Mouse (Mus musculus) frontal cortex, adult (tissue): ENCODE measurements around the gene Iqub.
A peak's percentile ranks its signal among the peaks of the same experiment; 100 is the strongest.

Source experiments
- ATAC-seq: cut with Nextera tagmentation; 2 replicates; pipeline ENCODE4 v1.9.2; 2017; ENCODE audit warnings: mild to moderate bottlenecking, moderate library complexity, mixed read lengths; ENCODE audit not compliant: low TSS enrichment

The Iqub gene

DNA sequence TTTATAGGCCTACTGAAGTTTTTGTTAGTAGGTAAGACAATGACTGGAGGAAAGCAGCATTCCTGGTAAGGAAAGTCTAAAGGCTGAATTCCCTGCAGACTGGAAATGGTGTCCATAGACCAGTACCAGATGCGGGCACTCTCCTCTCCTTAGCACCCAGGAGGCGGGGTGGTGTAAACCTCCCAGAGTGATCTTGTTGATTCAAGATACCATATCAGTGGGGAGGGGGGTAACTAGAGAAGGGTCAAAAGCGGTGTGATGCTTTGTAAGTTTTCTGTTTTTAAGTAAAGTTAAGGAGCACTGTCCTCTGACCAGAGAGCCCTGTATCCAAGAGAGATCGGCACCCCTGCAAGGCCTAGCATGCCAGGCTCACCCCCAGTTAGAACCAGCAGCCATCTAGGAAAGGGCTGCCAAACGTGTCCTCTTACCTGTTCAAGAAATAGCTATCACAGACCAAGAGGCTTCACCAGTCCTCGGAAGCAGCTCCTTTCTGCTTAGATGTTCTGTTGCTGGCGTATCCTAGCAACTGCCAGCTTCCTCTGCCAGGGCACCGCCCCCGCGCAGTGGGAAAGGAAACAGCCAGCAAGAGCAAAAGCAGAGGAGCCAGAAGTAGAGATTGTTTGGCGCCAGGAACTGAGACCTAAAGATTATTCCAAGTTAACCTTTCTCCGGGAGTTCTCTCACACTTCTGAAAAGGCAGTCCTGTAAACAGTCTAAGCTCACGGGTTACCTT, at the start of gene Iqub:
TSS of gene Iqub (minus strand) at position 516 of the 733 bp plus-strand sequence.
- peak; percentile 99 for ATAC-seq

DNA sequence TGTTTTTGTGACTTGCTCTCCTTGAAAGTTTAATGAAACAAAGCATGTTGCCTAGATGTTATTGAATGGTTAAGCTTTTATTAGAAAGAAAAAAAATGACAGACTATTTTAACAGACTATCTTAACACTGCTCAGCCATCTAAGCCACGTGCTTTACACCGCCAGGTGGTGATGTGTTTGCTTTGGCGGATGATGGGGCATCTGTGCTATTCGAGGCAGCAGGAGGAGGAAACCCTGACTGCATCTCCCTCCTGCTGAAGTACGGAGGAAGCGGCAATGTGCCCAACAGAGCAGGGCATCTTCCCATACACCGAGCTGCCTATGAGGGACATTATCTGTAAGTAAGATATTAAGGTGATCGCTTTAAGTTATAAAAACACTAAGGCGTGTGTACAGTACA, 49.2 kb upstream of the Iqub start:
- ATAC-seq, result peak; percentile 83

DNA sequence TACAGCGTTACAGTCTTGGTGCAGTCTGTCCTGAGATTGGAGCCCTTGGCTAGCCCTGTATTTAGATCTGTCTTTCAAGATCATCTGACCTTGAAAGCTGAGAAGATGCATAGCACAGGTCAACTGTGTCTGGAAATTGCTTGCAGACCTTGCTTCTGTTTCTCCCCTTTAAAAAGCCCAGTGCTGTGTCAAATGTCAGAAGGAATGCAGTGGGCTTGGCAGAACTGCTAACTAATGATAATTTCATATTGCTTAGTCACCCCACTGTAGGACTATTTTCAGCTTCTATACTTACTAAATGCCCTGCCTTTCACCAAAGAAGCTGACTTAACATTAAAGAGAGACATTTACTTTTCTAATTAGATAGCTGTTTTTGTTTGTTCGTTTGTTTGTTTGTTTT, 40.6 kb upstream of the Iqub start:
- ATAC-seq, result no peak

DNA sequence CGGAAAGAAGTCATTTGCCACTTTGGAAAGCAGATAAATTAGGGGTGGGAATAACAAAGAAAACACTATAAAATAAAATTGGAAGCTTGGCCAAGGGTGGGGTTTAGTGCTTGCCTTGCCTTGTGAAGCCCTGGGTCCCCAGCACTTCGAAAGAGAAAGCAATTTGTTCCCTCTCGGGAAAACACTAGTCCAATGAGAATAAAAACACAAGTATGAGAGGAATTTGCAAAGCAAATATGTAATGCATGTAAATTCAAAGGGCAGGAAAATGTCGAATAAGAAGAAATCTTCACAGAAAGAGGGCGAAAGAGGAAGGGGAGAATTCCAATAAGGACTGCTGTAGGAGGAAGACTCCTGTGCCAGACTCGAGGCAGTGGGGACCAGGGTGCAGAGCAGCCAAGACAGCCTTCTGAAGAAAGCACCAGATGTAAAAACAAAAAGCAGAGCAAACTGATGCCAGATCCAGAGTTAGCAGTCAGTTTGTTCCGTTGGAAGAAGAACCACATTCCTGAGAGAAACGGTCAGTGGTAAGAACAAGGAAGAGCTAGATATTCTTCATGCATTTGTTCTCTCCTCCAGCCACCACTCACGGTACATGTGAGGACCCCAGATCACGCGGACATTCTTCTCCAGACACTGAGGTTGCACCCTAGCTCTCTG, 39.7 kb upstream of the Iqub start:
- ATAC-seq, result peak; percentile 26

DNA sequence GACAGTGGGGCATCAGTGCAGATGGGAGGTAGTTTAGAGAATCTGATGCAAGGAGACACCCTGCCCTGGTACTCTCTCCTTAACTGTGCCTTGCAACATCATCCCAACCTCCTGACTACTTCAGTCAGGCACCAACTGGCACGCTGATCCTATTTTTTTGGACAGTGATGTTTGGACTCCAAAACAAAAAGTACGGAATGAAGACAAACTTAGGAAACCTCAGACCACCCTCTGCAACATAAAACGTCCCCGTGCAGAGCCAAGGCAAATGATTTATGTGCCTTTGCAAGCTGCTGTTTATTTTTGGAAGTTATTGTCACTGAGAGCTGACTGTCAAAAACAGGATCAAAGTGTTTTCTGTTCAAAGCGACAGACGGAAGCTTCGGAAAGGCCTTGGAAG, 37.2 kb upstream of the Iqub start:
- no peak for ATAC-seq

DNA sequence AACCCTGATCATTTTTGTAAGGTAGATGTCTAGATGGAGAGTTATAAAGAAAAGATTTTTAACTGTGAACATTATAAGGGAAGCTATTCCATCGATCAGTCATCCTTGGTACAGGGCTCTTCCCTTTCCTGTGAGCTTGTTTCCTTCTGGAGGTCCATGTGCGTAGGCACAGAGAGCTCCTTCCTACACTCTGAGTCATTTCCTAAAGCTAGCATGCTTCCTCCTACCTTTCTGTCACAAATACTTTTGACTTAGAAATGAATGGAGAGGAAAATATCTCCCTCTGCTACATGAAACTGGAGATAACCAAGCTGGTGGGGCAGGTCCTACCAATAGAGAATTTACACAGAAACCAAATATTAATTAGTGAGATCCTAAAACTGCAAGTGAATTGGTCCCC, 34.9 kb upstream of the Iqub start:
- peak; percentile 95 for ATAC-seq

GRCm38 (mm10) chr6:24546716-24547420, 32.0 kb upstream of the Iqub start:
- ATAC-seq, result no peak

GRCm38 (mm10) chr6:24543119-24543591, 28.3 kb upstream of the Iqub start:
- no peak for ATAC-seq

DNA sequence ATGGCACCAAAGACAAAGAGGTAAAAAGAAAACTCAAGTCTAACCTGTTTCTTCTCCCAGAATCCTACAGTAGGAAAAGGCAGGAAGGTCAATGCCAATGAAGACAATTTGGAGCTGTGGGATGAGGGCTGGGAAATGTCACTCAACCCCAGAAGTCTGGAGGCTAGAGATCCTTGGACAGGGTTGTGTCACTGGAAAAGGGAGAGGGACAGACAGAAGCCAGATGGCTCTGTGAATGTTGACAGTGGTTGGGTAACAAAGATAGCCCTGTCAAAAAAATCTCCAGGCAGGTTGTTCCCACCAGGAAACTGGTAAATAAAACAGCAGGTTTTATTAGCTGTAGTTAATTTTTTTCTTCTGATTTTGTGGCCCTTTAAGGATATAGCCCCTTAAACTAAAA, 27.5 kb upstream of the Iqub start:
- ATAC-seq, result no peak

DNA sequence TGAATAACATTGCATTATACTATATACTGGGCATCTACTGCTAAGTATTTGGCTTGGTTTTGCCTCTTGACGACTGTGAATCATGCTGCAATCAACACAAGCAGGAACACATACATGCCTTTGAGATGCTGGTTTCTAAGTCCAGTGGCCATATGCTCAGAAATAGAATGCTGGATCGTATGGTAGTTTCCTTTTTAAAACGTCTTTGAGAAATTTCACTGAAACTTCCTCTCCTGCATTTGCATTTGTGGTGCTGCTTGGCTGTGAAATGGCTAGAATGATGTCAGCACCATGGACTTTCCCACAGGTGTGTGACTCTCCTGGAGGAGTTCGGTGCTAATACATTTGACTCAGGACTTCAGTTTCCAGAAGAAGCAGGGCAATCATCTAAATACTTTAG, 25.2 kb upstream of the Iqub start:
- peak; percentile 89 for ATAC-seq

DNA sequence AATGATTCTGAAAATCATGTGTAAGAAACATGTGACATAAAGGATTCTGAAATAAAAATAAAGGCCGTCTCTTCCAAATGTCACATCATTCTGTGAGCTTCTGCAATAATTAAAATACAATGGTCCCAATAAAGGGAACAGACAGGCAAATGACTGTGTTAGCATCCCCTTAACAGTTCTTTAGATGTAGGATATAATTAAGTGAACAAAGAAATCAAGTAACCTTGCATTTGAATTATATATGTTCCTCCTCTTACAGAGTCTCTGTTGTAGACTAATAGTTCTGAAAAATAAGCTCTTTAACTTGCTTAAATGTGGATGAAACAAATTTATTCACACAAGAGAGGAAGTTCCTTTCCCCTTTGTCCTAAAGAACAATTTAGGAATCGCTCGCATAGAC, 23.6 kb upstream of the Iqub start:
- ATAC-seq, result no peak

- no peak for ATAC-seq
Measured at GRCm38 (mm10) chr6:24532804-24533203, 17.9 kb upstream of the Iqub start.

- ATAC-seq, result no peak
Measured at GRCm38 (mm10) chr6:24530711-24531420, 16.0 kb upstream of the Iqub start.

DNA sequence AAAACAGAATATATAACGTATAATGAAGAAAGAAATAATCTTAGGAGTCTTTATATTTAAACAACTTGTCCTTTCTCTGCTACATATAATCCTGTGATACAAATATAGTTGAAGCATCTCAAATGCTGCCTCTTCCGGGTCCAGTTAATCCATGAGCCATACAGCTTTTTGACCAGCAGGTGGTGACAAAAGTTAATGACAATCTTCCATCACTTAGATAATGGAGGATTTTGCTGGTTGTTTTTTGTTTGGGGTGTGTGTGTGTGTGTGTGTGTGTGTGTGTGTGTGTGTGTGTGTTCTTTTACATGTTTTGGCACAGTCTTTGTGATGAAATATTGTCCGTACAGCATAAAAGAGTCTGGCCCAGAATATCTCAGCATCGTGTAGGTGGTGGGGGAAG, 15.3 kb upstream of the Iqub start:
- peak; percentile 42; the same call in 1 of the 2 replicates for ATAC-seq

DNA sequence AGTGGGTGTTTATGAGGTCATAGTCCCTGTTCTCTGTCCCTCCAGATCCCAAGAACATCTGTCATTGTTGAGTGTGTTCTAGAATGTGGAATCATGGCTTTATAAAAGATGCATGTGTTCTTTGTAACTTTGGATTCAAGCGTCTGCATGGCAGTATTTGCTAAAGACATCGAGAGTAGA, 13.1 kb upstream of the Iqub start, which contains the start of gene Asb15:
TSS of gene Asb15 (plus strand) at position 81 of the 180 bp plus-strand sequence.
- peak; percentile 7 for ATAC-seq

DNA sequence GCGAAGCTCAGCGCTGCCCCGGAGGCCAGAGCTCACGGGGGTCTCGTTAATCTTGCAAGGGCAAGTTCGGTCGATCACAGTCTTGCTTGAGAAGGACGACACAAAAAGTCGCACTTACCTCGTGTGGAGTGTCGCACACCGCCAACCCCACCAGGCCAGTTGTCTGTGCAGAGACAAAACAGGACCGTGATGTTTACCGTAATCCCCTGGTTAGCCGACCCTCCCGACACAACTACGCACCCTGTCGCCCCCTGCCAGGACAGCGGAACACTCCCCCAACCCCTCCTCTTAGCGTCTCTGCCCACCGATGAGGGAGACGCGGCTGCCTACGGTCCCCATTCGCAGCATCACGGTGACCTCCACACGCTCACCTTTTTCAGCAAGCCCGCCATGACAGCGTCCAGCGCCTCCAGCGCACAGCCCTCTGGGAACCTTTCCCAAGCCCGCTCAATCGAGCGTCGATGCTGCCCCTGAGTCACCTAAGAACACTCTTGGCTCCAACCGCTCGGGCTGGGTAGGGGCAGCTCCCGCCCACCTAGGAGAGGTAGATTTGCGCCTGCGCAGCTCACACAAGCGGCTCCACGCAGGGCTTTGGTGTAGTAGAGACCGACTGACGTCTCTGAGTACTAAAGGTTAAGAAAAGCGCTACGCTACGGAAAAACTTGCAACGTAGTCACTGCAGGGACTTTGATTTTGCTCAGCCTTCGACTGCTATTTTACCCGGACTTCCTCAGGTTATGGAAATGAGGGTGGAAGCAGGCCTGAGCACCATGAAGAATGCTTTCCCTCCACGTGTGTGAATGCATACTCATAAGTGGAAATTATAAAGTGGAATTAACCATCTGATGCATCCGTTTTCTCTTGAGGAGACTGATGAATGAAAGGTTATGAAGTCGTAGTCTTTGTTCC, 12.5 kb upstream of the Iqub start, which contains the start of gene Ndufa5:
TSS of gene Ndufa5 (minus strand) at position 859 of the 909 bp plus-strand sequence.
- peak; percentile 88 for ATAC-seq

DNA sequence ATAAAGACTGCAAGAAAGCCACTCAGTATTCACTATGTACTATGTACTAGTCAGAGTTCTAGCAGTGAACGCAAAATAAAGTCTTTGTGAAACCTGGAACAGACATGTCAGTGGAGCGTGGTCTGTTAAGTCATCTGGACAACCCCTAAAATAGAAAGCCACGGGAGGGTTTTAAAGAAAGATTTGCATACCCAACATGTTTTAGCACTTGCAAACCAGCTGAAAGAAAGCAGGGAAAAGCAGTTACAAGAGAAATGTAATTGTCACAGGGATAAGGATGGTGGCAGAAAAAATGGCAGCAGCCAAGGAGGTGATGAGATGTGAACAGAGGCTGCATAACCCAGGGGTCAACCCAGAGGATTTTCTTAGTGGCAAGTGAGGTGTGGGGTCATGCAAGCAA, 10.8 kb upstream of the Iqub start:
- ATAC-seq, result no peak

DNA sequence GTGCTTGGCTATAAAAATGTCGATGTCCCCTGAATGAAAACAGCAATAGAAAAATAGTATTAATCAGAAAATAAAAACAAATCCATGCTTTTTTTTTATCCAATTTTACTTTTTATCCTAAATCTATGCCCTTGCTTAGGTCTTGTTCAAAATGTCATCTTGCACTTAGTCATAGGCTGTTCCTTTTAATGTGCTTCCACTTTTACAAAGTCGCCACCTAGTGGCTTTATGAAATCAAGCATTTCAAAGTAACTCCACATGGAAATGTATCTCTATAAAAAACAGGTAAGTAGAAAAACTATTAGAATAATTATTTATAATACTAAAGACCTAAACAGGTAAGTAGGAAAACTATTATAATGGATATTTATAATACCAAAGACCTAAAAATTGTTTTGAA, 1.3 kb upstream of the Iqub start:
- peak; percentile 48 for ATAC-seq

GRCm38 (mm10) chr6:24504141-24504540, 10.7 kb downstream of the Iqub start:
- ATAC-seq, result no peak

DNA sequence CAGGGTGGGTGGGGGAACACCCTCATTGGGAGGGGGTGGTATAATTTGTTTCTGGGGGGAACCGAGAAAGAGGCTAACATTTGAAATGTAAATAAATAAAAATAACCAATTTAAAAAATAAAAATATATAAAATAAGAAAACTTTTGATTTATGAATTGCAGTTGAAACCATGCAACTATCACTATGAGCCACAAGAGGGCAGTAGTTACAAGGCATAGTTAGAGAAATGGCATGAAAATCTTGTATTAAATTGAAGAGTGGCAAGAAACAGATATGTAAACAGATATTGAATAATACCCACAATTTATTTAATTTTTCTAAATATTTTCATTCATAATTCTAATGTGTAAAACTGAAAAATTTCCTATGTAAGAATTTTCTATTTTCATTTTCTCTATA, 24.5 kb downstream of the Iqub start:
- no peak; the same call in 1 of the 2 replicates for ATAC-seq

GRCm38 (mm10) chr6:24486530-24486929, 28.3 kb downstream of the Iqub start:
- ATAC-seq, result no peak
